Mouse (Mus musculus) stomach, embryonic 14.5 days (tissue): ENCODE results near the gene Mbtps1. TPM values are rescaled to one million over a fixed set of nuclear protein-coding genes. Genes with fewer than 3 reads are reported as not detected.

Experiments
- ATAC-seq: fragments of 200-750 bp; cut with Nextera tagmentation; 2 replicates; pipeline ENCODE4 v1.8.0; 2017; ENCODE audit warnings: low read depth, moderate TSS enrichment; ENCODE audit not compliant: insufficient number of reproducible peaks, insufficient read depth, low FRiP score
- H3K27ac ChIP-seq: fragments of 300-500 bp; sonication (generic); 2 replicates; pipeline ENCODE4 v1.5.1; 2014; ENCODE audit warnings: mild to moderate bottlenecking, low read length, moderate library complexity, mixed read lengths
- H3K27me3 ChIP-seq: fragments of 300-500 bp; sonication (generic); 2 replicates; pipeline ENCODE4 v1.6.1; 2014; ENCODE audit warnings: low read length, control low read depth, mixed read lengths; ENCODE audit not compliant: control insufficient read depth, insufficient read depth
- H3K36me3 ChIP-seq: fragments of 300-500 bp; sonication (generic); 2 replicates; pipeline ENCODE4 v1.6.1; 2014; ENCODE audit warnings: mild to moderate bottlenecking, control low read depth, low read length, moderate library complexity, mixed read lengths; ENCODE audit not compliant: control insufficient read depth, insufficient read depth
- H3K4me1 ChIP-seq: fragments of 300-500 bp; sonication (generic); 2 replicates; pipeline ENCODE4 v1.6.1; 2014; ENCODE audit warnings: low read length, control low read depth, mixed read lengths; ENCODE audit not compliant: control insufficient read depth, insufficient read depth
- H3K4me2 ChIP-seq: fragments of 300-500 bp; sonication (generic); replicated peaks from 2 replicates; pipeline ENCODE4 v1.6.1; 2014; ENCODE audit warnings: low read depth, low read length, control low read depth
- H3K4me3 ChIP-seq: fragments of 300-500 bp; sonication (generic); 2 replicates; pipeline ENCODE4 v1.5.1; 2014; ENCODE audit warnings: low read depth, low read length, control low read depth
- H3K9ac ChIP-seq: fragments of 300-500 bp; sonication (generic); replicated peaks from 2 replicates; pipeline ENCODE4 v1.6.1; 2014; ENCODE audit warnings: low read depth, mild to moderate bottlenecking, control low read depth, low read length, moderate library complexity, mixed read lengths
- H3K9me3 ChIP-seq: fragments of 300-500 bp; sonication (generic); 2 replicates; pipeline ENCODE4 v1.6.1; 2016; ENCODE audit warnings: low read depth, low read length, control low read depth; ENCODE audit not compliant: control insufficient read depth
- WGBS: fragments of 180-500 bp; shearing (Covaris S2); extraction: QIAGEN DNeasy Blood & Tissue Kit; methylation state at CpG from one replicate; pipeline ENCODE4 v1.1.7; 2014; 5-methylcytosine and 5-hydroxymethylcytosine counted together
- polyA plus RNA-seq: library from polyadenylated mRNA; unstranded; fragments of >200 nt; fragmentation: Nextera tagmentation; extraction: Ambion mirVana; gene quantifications from 2 replicates; pipeline ENCODE4 v1.2.1, GENCODE M21; 2014

Mbtps1 gene
- polyA plus RNA-seq, 1 experiment from 2014 or later, result 115 TPM

- no peak overlapping the region for H3K27ac ChIP-seq
- WGBS, result 80% methylated on average over 9 of the region's 9 CpGs
- peaks cover 79% of the 10 kb centered on the region for H3K36me3 ChIP-seq
- no peaks in the 10 kb centered on the region for H3K4me1 ChIP-seq
- no peak overlapping the region for H3K4me3 ChIP-seq
- no peaks in the 10 kb centered on the region for H3K27me3 ChIP-seq
- no peaks in the 10 kb centered on the region for H3K9me3 ChIP-seq
- no peak overlapping the region for H3K9ac ChIP-seq
- H3K4me2 ChIP-seq, result no peak overlapping the region
- ATAC-seq, result no peak
Observed at GRCm38 (mm10) chr8:119510471-119510870, 48.1 kb downstream of the Mbtps1 start.

GRCm38 (mm10) chr8:119506106-119506505 is 52.4 kb downstream of the Mbtps1 start:
- Histone ChIP-seq H3K9me3 (no peaks in the 10 kb centered on the region), H3K9ac (no peak overlapping the region), H3K4me1 (no peaks in the 10 kb centered on the region), H3K4me3 (no peak overlapping the region), H3K4me2 (no peak overlapping the region), H3K36me3 (peaks cover 40% of the 10 kb centered on the region), H3K27ac (no peak overlapping the region), H3K27me3 (no peaks in the 10 kb centered on the region)
- ATAC-seq, result no peak
- 81% methylated on average over 8 of the region's 8 CpGs for WGBS

- Histone ChIP-seq H3K4me2 (no peak overlapping the region), H3K4me1 (no peaks in the 10 kb centered on the region), H3K9me3 (no peaks in the 10 kb centered on the region), H3K4me3 (no peak overlapping the region), H3K9ac (no peak overlapping the region), H3K27ac (no peak overlapping the region), H3K27me3 (no peaks in the 10 kb centered on the region), H3K36me3 (peaks cover 37% of the 10 kb centered on the region)
- ATAC-seq, result no peak
- WGBS, result 52% methylated on average over 9 of the region's 9 CpGs
Observed at GRCm38 (mm10) chr8:119505488-119505887, 53.0 kb downstream of the Mbtps1 start.

GRCm38 (mm10) chr8:119503191-119503767 is 55.3 kb downstream of the Mbtps1 start:
- Histone ChIP-seq H3K27ac (no peak overlapping the region), H3K4me3 (no peak overlapping the region), H3K4me2 (no peak overlapping the region), H3K27me3 (no peaks in the 10 kb centered on the region), H3K4me1 (no peaks in the 10 kb centered on the region), H3K36me3 (peaks cover 20% of the 10 kb centered on the region), H3K9me3 (no peaks in the 10 kb centered on the region), H3K9ac (no peak overlapping the region)
- ATAC-seq, result no peak
- WGBS, result 36% methylated on average over 10 of the region's 10 CpGs

- Histone ChIP-seq H3K9ac (no peak overlapping the region), H3K4me2 (no peak overlapping the region), H3K36me3 (peaks cover 13% of the 10 kb centered on the region), H3K27me3 (no peaks in the 10 kb centered on the region), H3K4me1 (no peaks in the 10 kb centered on the region), H3K27ac (no peak overlapping the region), H3K4me3 (no peak overlapping the region), H3K9me3 (no peaks in the 10 kb centered on the region)
- WGBS, result 33% methylated on average over 4 of the region's 4 CpGs
- no peak for ATAC-seq
Observed at GRCm38 (mm10) chr8:119502111-119502510, 56.4 kb downstream of the Mbtps1 start.

- H3K9ac ChIP-seq, result no peak within 1 kb of the TSS
- H3K9me3 ChIP-seq, result no peaks in the 10 kb centered on the region
- WGBS, result 35% methylated on average over 5 of the region's 5 CpGs
- no peak within 1 kb of the TSS for H3K4me3 ChIP-seq
- peaks cover 10% of the 10 kb centered on the region for H3K36me3 ChIP-seq
- no peak within 1 kb of the TSS for H3K4me2 ChIP-seq
- no peak within 1 kb of the TSS for H3K27ac ChIP-seq
- ATAC-seq, result no peak
- H3K4me1 ChIP-seq, result no peaks in the 10 kb centered on the region
- H3K27me3 ChIP-seq, result no peaks in the 10 kb centered on the region
Observed at GRCm38 (mm10) chr8:119501598-119501997, 56.9 kb downstream of the Mbtps1 start, which contains the start of gene Slc38a8. Gene Slc38a8 (minus strand): TSS chr8:119501698.

GRCm38 (mm10) chr8:119499836-119500235 is 58.7 kb downstream of the Mbtps1 start:
- H3K9ac ChIP-seq, result no peak overlapping the region
- H3K9me3 ChIP-seq, result no peaks in the 10 kb centered on the region
- no peaks in the 10 kb centered on the region for H3K36me3 ChIP-seq
- 82% methylated on average over 2 of the region's 2 CpGs for WGBS
- no peak overlapping the region for H3K4me2 ChIP-seq
- no peak overlapping the region for H3K27ac ChIP-seq
- no peak for ATAC-seq
- no peak overlapping the region for H3K4me3 ChIP-seq
- no peaks in the 10 kb centered on the region for H3K4me1 ChIP-seq
- no peaks in the 10 kb centered on the region for H3K27me3 ChIP-seq

GRCm38 (mm10) chr8:119496848-119497247 is 61.7 kb downstream of the Mbtps1 start:
- Histone ChIP-seq H3K36me3 (no peaks in the 10 kb centered on the region), H3K4me3 (no peak overlapping the region), H3K27me3 (no peaks in the 10 kb centered on the region), H3K4me1 (no peaks in the 10 kb centered on the region), H3K27ac (no peak overlapping the region), H3K9ac (no peak overlapping the region), H3K4me2 (no peak overlapping the region), H3K9me3 (no peaks in the 10 kb centered on the region)
- no peak for ATAC-seq
- 29% methylated on average over 6 of the region's 6 CpGs for WGBS

- WGBS, result 70% methylated on average over 7 of the region's 7 CpGs
- Histone ChIP-seq H3K27ac (no peak overlapping the region), H3K4me1 (0 out of 2 replicates have a peak, but pooled peaks cover 3% of the 10 kb centered on the region), H3K27me3 (no peaks in the 10 kb centered on the region), H3K9ac (no peak overlapping the region), H3K9me3 (no peaks in the 10 kb centered on the region), H3K4me2 (no peak overlapping the region), H3K4me3 (no peak overlapping the region), H3K36me3 (no peaks in the 10 kb centered on the region)
- ATAC-seq, result no peak
Observed at GRCm38 (mm10) chr8:119487093-119487492, 71.4 kb downstream of the Mbtps1 start.
